Mouse (Mus musculus) MEL (cell line): ENCODE data around the gene Zswim7.

Experiments used
- E2F4 ChIP-seq: IDR thresholded peaks from 2 replicates; pipeline ENCODE4 v1.6.1; 2011; ENCODE audit warnings: low read depth, low read length, improper control_type of control experiment, borderline replicate concordance
- GATA1 ChIP-seq: IDR thresholded peaks from 2 replicates; pipeline ENCODE4 v1.6.1; 2011; ENCODE audit warnings: low read depth, low read length, improper control_type of control experiment
- POLR2A ChIP-seq, 2 experiments: IDR thresholded peaks; 2 replicates each; pipeline ENCODE4 v1.6.1; 2011 to 2012; ENCODE audit warnings: low read length in 2 of 2, mild to moderate bottlenecking in 2 of 2, control low read depth in 1 of 2, improper control_type of control experiment in 1 of 2, low read depth in 1 of 2, moderate library complexity in 1 of 2; ENCODE audit not compliant: control insufficient read depth in 1 of 2, insufficient read depth in 1 of 2, poor library complexity in 1 of 2
- POLR2AphosphoS5 ChIP-seq: IDR thresholded peaks from 2 replicates; pipeline ENCODE4 v1.6.1; 2012; ENCODE audit warnings: low read depth, borderline replicate concordance, mild to moderate bottlenecking, inconsistent platforms, low read length, moderate library complexity, mixed read lengths
- TBP ChIP-seq: IDR thresholded peaks from 2 replicates; pipeline ENCODE4 v1.8.0; 2011; ENCODE audit warnings: low read depth, low read length, improper control_type of control experiment

- TF ChIP-seq POLR2AphosphoS5 (no peak), TBP (no peak), E2F4 (no peak), POLR2A (IDR thresholded peaks at IDR 0.05; ENCODE audit: control insufficient read depth in 1 of 2, insufficient read depth in 1 of 2, low read depth in 1 of 2, low read length in 2 of 2, poor library complexity in 1 of 2) (no peak), GATA1 (no peak)
Measured at GRCm38 (mm10) chr11:62223416-62223815, 57.8 kb downstream of the Zswim7 start.
